Mouse (Mus musculus) hindbrain, embryonic 16.5 days (tissue): ENCODE data around the gene Arhgap35. TPM values are rescaled to one million over a fixed set of nuclear protein-coding genes. Genes with fewer than 3 reads are reported as not detected.

Experiments used
- ATAC-seq: fragments of 200-750 bp; cut with Nextera tagmentation; 2 replicates; pipeline ENCODE4 v1.8.0; 2017; ENCODE audit warnings: moderate TSS enrichment, moderate library complexity
- H3K27ac ChIP-seq: fragments of 300-500 bp; sonication (generic); 2 replicates; pipeline ENCODE4 v1.5.1; 2014; ENCODE audit warnings: low read depth, mild to moderate bottlenecking, control low read depth, low read length, moderate library complexity
- H3K27me3 ChIP-seq: fragments of 300-500 bp; sonication (generic); replicated peaks from 2 replicates; pipeline ENCODE4 v1.6.1; 2014; ENCODE audit warnings: low read length; ENCODE audit not compliant: control insufficient read depth, insufficient read depth
- H3K36me3 ChIP-seq: fragments of 300-500 bp; sonication (generic); 2 replicates; pipeline ENCODE4 v1.6.1; 2014; ENCODE audit warnings: mild to moderate bottlenecking, low read length, moderate library complexity, mixed read lengths; ENCODE audit not compliant: control insufficient read depth, insufficient read depth
- H3K4me1 ChIP-seq: fragments of 300-500 bp; sonication (generic); 2 replicates; pipeline ENCODE4 v1.6.1; 2014; ENCODE audit warnings: low read depth, low read length; ENCODE audit not compliant: control insufficient read depth, insufficient read depth
- H3K4me2 ChIP-seq: fragments of 300-500 bp; sonication (generic); 2 replicates; pipeline ENCODE4 v1.6.1; 2014; ENCODE audit warnings: mild to moderate bottlenecking, low read length, control low read depth, moderate library complexity
- H3K4me3 ChIP-seq: fragments of 300-500 bp; sonication (generic); 2 replicates; pipeline ENCODE4 v1.5.1; 2014; ENCODE audit warnings: mild to moderate bottlenecking, low read length, control low read depth, moderate library complexity
- H3K9ac ChIP-seq: fragments of 300-500 bp; sonication (generic); 2 replicates; pipeline ENCODE4 v1.6.1; 2014; ENCODE audit warnings: low read depth, mild to moderate bottlenecking, control low read depth, low read length, moderate library complexity
- H3K9me3 ChIP-seq: fragments of 300-500 bp; sonication (generic); 2 replicates; pipeline ENCODE4 v1.6.1; 2014; ENCODE audit warnings: mild to moderate bottlenecking, low read length, moderate library complexity; ENCODE audit not compliant: control insufficient read depth
- WGBS: fragments of 180-500 bp; shearing (Covaris S2); extraction: QIAGEN DNeasy Blood & Tissue Kit; methylation state at CpG from one replicate; pipeline ENCODE4 v1.1.7; 2014; 5-methylcytosine and 5-hydroxymethylcytosine counted together
- polyA plus RNA-seq: library from polyadenylated mRNA; unstranded; fragments of >200 nt; fragmentation: Nextera tagmentation; extraction: Ambion mirVana; gene quantifications from 2 replicates; pipeline ENCODE4 v1.2.1, GENCODE M21; 2015

Arhgap35 gene
- polyA plus RNA-seq, 1 experiment from 2014 or later, result 28.5 TPM

DNA sequence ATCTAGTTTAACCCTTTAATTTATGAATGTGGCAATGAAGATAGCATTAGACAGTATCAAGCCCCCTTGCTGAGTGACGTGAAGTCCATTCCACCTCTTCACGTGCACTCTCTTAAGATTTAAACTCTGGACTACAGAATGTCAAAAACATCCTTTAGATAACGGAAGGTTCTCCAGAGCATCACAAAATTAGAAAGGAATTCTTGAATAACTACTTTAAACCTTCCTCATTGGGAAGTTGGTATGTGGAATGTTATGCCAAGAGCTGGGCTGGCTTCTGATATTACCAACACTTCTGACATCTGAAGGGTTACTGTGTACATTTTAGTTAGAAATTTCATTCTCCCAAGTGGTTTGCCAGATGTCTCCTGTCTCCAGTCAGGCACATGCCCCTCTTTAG is 60.6 kb downstream of the Arhgap35 start:
- Histone ChIP-seq H3K4me2 (no peak overlapping the region), H3K4me1 (peaks cover 15% of the 10 kb centered on the region), H3K9me3 (no peaks in the 10 kb centered on the region), H3K9ac (no peak overlapping the region), H3K36me3 (no peaks in the 10 kb centered on the region), H3K27me3 (no peaks in the 10 kb centered on the region), H3K4me3 (no peak overlapping the region), H3K27ac (no peak overlapping the region)
- no peak for ATAC-seq
- WGBS, result 91% methylated on average over 3 of the region's 3 CpGs

DNA sequence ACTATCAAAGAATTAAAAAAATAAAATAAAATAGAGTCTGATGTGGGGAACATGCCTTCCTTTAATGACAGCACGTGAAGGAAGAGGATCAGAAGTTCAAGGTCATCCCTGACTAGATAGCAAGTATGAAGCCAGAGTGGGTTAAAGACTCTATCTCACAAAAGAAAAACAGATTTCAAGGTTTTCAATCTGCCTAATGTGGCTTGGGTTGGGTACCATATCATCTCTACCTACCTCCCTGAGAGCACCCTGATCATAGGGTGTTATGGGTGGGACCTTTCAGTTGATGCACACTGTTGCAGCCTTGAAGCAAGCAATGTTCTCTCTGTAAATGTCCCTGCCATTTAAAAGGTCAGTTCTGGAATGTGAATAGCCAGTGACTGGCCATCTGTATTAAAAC is 63.2 kb downstream of the Arhgap35 start:
- no peak overlapping the region for H3K9ac ChIP-seq
- H3K27me3 ChIP-seq, result no peaks in the 10 kb centered on the region
- H3K4me1 ChIP-seq, result peaks cover 4% of the 10 kb centered on the region
- ATAC-seq, result no peak
- H3K27ac ChIP-seq, result no peak overlapping the region
- no peaks in the 10 kb centered on the region for H3K9me3 ChIP-seq
- no peak overlapping the region for H3K4me3 ChIP-seq
- no peak overlapping the region for H3K4me2 ChIP-seq
- WGBS, result 98% methylated on average over 1 of the region's 1 CpGs
- no peaks in the 10 kb centered on the region for H3K36me3 ChIP-seq

DNA sequence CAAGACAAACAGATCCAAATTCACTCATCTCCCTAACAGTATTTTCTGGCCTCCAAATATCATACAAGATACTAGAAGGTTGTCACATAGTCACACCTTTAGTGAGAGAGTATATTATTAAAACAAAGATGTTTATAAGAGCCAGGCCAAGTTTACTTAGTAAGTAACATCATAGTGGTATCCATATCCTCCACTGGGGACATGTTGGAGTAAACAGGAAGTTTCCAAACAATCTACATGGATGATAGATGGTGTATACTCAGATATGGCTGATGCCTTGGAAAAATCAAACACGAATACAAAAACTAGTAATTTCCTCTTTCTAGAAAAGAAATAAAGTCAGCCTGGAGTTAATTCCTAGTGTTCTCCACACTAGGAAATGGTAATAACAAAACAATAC is 65.5 kb downstream of the Arhgap35 start:
- Histone ChIP-seq H3K4me1 (no peaks in the 10 kb centered on the region), H3K4me3 (no peak overlapping the region), H3K27ac (no peak overlapping the region), H3K27me3 (no peaks in the 10 kb centered on the region), H3K36me3 (peaks cover 4% of the 10 kb centered on the region), H3K9ac (no peak overlapping the region), H3K4me2 (no peak overlapping the region), H3K9me3 (no peaks in the 10 kb centered on the region)
- WGBS, result 84% methylated on average over 1 of the region's 1 CpGs
- no peak for ATAC-seq

DNA sequence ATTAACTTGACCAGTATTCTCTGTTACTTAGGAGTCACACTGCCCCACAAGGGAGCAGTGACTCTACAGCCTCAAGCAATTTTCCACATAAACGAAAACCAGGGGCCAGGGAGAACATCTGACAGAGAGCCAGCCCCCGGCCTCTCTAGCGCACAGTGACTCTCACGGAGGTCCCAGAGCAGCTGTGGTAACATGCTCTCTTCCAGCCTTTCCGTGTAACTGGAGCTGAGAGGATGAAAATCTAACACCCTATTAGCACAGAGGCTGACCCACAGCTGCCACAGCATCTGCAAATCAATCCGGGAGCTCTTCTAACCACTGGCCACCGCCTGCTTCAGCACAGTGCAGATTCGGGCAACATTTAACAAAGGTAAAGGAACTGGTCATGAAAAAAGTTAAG is 70.0 kb downstream of the Arhgap35 start:
- Histone ChIP-seq H3K4me2 (no peak overlapping the region), H3K4me3 (no peak overlapping the region)

DNA sequence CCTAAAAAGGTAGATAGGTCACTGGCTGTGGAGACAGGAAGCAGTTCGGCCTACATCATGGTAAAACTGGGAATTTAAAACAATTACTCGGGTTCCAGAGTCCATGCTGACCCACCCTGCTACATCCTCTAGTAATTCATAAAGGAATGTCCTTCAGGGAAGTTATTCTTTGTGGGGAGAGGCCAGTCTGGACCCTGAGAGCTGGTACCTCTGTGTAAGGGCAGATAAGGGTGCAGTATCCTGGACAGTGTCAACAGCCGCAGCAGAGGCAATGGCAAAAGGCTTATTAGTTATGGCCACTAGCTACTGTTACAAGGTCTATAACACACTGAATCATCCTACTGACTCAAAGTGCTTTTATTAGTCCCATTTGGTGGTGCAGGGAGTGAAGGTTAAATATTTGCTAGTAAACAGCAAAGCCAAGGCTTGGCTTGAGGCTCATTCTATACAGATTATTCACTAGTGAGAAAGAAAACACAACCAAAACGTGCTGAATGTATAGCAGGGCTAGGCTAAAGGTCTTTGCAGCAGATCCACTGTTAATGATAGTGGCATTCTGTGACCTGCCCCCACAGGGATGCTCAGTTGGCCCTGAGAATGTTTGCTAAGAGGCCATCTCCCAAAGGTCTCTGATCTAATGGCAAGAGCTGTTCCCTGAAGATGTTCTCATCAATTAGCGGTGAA is 77.4 kb downstream of the Arhgap35 start:
- Histone ChIP-seq H3K36me3 (peaks cover 4% of the 10 kb centered on the region; the same call in 1 of the 2 replicates), H3K4me3 (no peak overlapping the region), H3K4me1 (no peaks in the 10 kb centered on the region), H3K27ac (no peak overlapping the region), H3K9me3 (no peaks in the 10 kb centered on the region), H3K27me3 (no peaks in the 10 kb centered on the region), H3K9ac (no peak overlapping the region), H3K4me2 (no peak overlapping the region)
- WGBS, result 87% methylated on average over 5 of the region's 5 CpGs
- no peak for ATAC-seq

More for the DNA sequence above, 70.0 kb downstream of the Arhgap35 start:
- WGBS, result 71% methylated on average over 8 of the region's 8 CpGs
- Histone ChIP-seq H3K4me1 (no peaks in the 10 kb centered on the region), H3K27me3 (no peaks in the 10 kb centered on the region), H3K9me3 (no peaks in the 10 kb centered on the region), H3K27ac (no peak overlapping the region), H3K9ac (no peak overlapping the region), H3K36me3 (peaks cover 4% of the 10 kb centered on the region)
- ATAC-seq, result no peak

DNA sequence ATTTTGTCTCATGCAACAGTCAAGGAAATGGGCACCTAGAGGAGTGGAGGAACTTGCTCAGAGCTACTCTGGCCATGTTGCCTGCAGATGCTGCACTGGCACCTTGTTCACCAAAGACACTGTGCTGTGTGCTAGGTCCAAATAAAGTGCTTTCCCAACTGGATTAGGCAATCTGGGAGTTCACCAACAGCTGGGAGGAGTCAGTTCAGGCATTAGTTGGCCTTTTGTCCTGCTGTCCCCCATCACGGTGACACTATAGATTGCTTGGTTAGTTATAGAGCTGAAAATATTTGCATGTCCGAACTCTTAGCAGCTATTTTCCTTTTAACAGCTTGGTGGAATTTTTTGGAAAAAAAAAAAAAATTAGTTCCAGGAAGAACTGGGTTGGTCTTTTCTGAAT is 88.8 kb downstream of the Arhgap35 start:
- no peak for ATAC-seq
- peaks cover 3% of the 10 kb centered on the region; the same call in 1 of the 2 replicates for H3K36me3 ChIP-seq
- no peaks in the 10 kb centered on the region for H3K9me3 ChIP-seq
- H3K4me2 ChIP-seq, result no peak overlapping the region
- H3K4me1 ChIP-seq, result no peaks in the 10 kb centered on the region; the same call in 1 of the 2 replicates
- H3K27ac ChIP-seq, result no peak overlapping the region
- H3K4me3 ChIP-seq, result no peak overlapping the region
- WGBS, result 87% methylated on average over 2 of the region's 2 CpGs
- H3K9ac ChIP-seq, result no peak overlapping the region
- H3K27me3 ChIP-seq, result no peaks in the 10 kb centered on the region

DNA sequence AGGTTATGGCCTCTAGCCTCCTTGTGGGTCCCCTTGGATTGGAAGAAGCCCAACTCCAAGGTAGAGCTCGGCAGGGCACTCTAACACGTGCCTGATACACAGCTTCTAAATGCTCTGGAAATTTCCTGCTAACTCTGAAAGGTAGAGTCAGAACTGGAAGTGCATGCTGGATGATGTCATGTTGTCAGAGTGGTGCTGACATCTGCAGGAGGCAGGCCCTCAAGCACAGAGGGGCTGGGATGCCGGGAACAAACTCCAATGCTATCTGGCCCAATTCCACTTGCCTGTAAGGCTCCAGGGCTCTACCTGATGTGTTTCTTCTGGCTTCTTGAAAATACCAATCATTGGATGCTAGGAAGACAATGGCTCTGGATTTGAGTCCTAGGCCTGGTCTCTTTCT is 89.3 kb downstream of the Arhgap35 start:
- Histone ChIP-seq H3K36me3 (peaks cover 3% of the 10 kb centered on the region; the same call in 1 of the 2 replicates), H3K27me3 (no peaks in the 10 kb centered on the region), H3K9me3 (no peaks in the 10 kb centered on the region), H3K4me2 (no peak overlapping the region), H3K4me1 (no peaks in the 10 kb centered on the region; the same call in 1 of the 2 replicates), H3K27ac (no peak overlapping the region), H3K9ac (no peak overlapping the region), H3K4me3 (no peak overlapping the region)
- no peak for ATAC-seq
- 85% methylated on average over 3 of the region's 3 CpGs for WGBS

DNA sequence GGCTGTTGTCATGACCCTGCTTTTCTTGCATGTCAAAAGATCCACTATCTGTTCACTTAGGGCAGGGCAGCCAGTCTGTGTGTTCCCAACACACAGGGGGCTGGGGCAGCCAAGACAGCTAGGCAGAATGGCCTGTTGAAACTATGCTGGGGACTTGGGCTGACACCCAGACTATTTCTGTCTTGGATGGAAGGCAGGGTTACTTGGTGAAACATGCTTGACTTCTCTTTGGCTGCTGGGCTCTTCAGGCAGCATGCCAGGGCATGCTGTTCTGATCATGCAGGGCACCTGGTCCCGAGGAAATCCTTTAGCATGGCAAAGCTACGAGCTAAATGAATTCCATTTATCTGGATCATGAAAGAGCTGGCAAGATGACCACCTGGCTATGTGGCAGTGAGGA is 90.5 kb downstream of the Arhgap35 start:
- peak; percentile 29; the same call in 1 of the 2 replicates for ATAC-seq
- no peak overlapping the region for H3K4me3 ChIP-seq
- H3K27ac ChIP-seq, result no peak overlapping the region
- no peaks in the 10 kb centered on the region; the same call in 1 of the 2 replicates for H3K4me1 ChIP-seq
- H3K27me3 ChIP-seq, result no peaks in the 10 kb centered on the region
- H3K36me3 ChIP-seq, result peaks cover 3% of the 10 kb centered on the region; the same call in 1 of the 2 replicates
- 59% methylated on average over 2 of the region's 2 CpGs for WGBS
- H3K4me2 ChIP-seq, result no peak overlapping the region
- H3K9me3 ChIP-seq, result no peaks in the 10 kb centered on the region
- H3K9ac ChIP-seq, result no peak overlapping the region

DNA sequence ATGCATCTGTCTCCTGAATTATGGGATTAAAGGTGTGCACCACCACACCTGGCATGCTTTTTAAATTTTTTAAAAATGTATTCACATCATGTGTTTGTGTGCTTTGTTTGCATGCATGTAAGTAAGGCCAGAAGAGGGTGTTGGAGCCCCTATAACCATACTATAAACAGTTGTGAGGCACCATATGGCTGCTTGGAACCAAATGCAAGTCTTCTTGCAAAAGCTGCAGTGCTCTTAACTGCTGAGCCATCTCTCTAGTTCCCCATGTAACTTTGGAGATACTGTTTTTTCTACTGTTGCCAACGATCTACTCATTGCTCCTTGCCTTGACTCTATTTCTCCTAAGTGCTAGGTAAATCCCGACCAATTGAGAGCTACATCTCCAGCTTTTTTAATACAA is 95.5 kb downstream of the Arhgap35 start:
- peaks cover 7% of the 10 kb centered on the region; the same call in 1 of the 2 replicates for H3K36me3 ChIP-seq
- H3K4me1 ChIP-seq, result no peaks in the 10 kb centered on the region
- H3K27me3 ChIP-seq, result no peaks in the 10 kb centered on the region
- H3K27ac ChIP-seq, result no peak overlapping the region
- H3K9me3 ChIP-seq, result no peaks in the 10 kb centered on the region
- ATAC-seq, result no peak
- WGBS, result 95% methylated on average over 2 of the region's 2 CpGs
- H3K9ac ChIP-seq, result no peak overlapping the region
- H3K4me2 ChIP-seq, result no peak overlapping the region
- H3K4me3 ChIP-seq, result no peak overlapping the region
